Mouse (Mus musculus): ENCODE results near the gene Utp4.

GRCm38 (mm10) chr8:106924057-106924456 lies 30.6 kb downstream of the Utp4 start:
- no peak for TF ChIP-seq POLR2A (IDR thresholded peaks at IDR 0.05; ENCODE audit: low read depth, low read length)
- no peak for TF ChIP-seq CTCF (IDR thresholded peaks at IDR 0.05; ENCODE audit: borderline replicate concordance, insufficient read depth, low read length)

All from embryonic fibroblast, embryonic 13.5 days (primary cell).